ENCODE assay signal across 16 mouse cellular contexts in the genomic region with DNA sequence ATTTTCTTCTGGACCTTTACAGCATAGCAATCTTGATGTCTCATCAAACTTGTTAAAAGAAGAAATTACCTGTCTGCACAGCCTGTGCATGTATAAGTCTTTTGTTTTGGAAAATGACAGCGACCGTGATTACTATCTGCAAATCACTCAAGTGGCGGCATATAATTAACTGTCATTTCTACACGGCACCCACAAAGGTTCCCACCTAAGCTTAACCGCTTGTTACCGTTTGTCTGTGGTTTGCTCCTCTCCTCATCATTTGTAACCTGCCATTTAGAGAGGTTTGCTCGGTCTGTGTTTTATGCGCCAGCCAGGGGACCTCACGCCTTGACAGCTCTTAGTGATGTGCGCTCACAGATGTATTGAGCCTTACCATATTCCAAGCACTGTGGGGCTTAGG. TPM values are rescaled to one million over a fixed set of nuclear protein-coding genes. Genes with fewer than 3 reads are reported as not detected.
DNase-seq lines count a peak whose midpoint lies in the region; ATAC-seq and TF ChIP-seq lines count a peak whose summit lies in the region.
"Had no signal": no experiment of that assay in that cellular context is flagged by ENCODE, and none has a peak within 500 bp of the region (broad histone marks: within the 10 kb centered on the region; RNA-seq: fewer than 3 reads in every experiment).

No protein-coding gene starts in this region.

- WGBS in midbrain, embryonic 13.5 days, result 82% methylated on average over 10 of the region's 10 CpGs
- 91% methylated on average over 10 of the region's 10 CpGs for WGBS in midbrain, embryonic 11.5 days
- WGBS in forebrain, embryonic 12.5 days, result 76% methylated on average over 10 of the region's 10 CpGs

- ATAC-seq in midbrain, embryonic 13.5 days, result 0 out of 2 replicates have a peak, but pooled peaks have one; percentile 50
- no peak for ATAC-seq in midbrain, embryonic 11.5 days (ENCODE audit: low FRiP score)
- ATAC-seq in forebrain, embryonic 12.5 days (ENCODE audit: low FRiP score), result peak; percentile 82
- ATAC-seq: liver, postnatal 0 days had no signal

- no peak overlapping the region for H3K27ac ChIP-seq in midbrain, embryonic 13.5 days
- H3K27ac ChIP-seq in midbrain, embryonic 11.5 days (ENCODE audit: low read depth, low read length), result no peak overlapping the region
- no peak overlapping the region for H3K27ac ChIP-seq in forebrain, embryonic 12.5 days
- H3K27ac ChIP-seq in left cerebral cortex, adult 2 months, result no peak overlapping the region
- H3K27ac ChIP-seq: limb, embryonic 15.5 days; midbrain, embryonic 12.5 days had no signal

- H3K27me3 ChIP-seq in midbrain, embryonic 13.5 days, result no peaks in the 10 kb centered on the region
- no peaks in the 10 kb centered on the region for H3K27me3 ChIP-seq in midbrain, embryonic 11.5 days (ENCODE audit: control insufficient read depth, insufficient read depth, low read length)
- H3K27me3 ChIP-seq in forebrain, embryonic 12.5 days, result no peaks in the 10 kb centered on the region
- H3K27me3 ChIP-seq: limb, embryonic 15.5 days; midbrain, embryonic 12.5 days had no signal

- no peak overlapping the region for H3K4me2 ChIP-seq in midbrain, embryonic 13.5 days (replicated peaks)
- no peak overlapping the region for H3K4me2 ChIP-seq in midbrain, embryonic 11.5 days
- no peak overlapping the region for H3K4me2 ChIP-seq in forebrain, embryonic 12.5 days
- H3K4me2 ChIP-seq: heart, embryonic 11.5 days; limb, embryonic 15.5 days; midbrain, embryonic 12.5 days had no signal

- H3K36me3 ChIP-seq in midbrain, embryonic 13.5 days, result no peaks in the 10 kb centered on the region
- no peaks in the 10 kb centered on the region for H3K36me3 ChIP-seq in midbrain, embryonic 11.5 days (ENCODE audit: control insufficient read depth, insufficient read depth, low read length)
- no peaks in the 10 kb centered on the region for H3K36me3 ChIP-seq in forebrain, embryonic 12.5 days (replicated peaks)
- H3K36me3 ChIP-seq: limb, embryonic 15.5 days; midbrain, embryonic 12.5 days had no signal

- no peaks in the 10 kb centered on the region for H3K4me1 ChIP-seq in midbrain, embryonic 13.5 days (replicated peaks)
- no peaks in the 10 kb centered on the region for H3K4me1 ChIP-seq in midbrain, embryonic 11.5 days (ENCODE audit: control insufficient read depth, insufficient read depth, low read length)
- no peaks in the 10 kb centered on the region for H3K4me1 ChIP-seq in forebrain, embryonic 12.5 days
- H3K4me1 ChIP-seq: midbrain, embryonic 12.5 days had no signal

- H3K9me3 ChIP-seq in midbrain, embryonic 13.5 days, result no peaks in the 10 kb centered on the region
- H3K9me3 ChIP-seq in midbrain, embryonic 11.5 days (ENCODE audit: control insufficient read depth, low read length), result no peaks in the 10 kb centered on the region
- H3K9me3 ChIP-seq in forebrain, embryonic 12.5 days, result no peaks in the 10 kb centered on the region
- H3K9me3 ChIP-seq: limb, embryonic 15.5 days; midbrain, embryonic 12.5 days had no signal

- no peak overlapping the region for H3K4me3 ChIP-seq in midbrain, embryonic 13.5 days (replicated peaks)
- no peak overlapping the region for H3K4me3 ChIP-seq in midbrain, embryonic 11.5 days (ENCODE audit: low read depth, low read length)
- H3K4me3 ChIP-seq in forebrain, embryonic 12.5 days (replicated peaks), result no peak overlapping the region
- H3K4me3 ChIP-seq in left cerebral cortex, adult 2 months, result no peak overlapping the region
- H3K4me3 ChIP-seq: limb, embryonic 15.5 days; midbrain, embryonic 12.5 days had no signal

- intact Hi-C loops in left cerebral cortex, adult 2 months (cut with DNase I), result no loop called here

- no peak for DNase-seq in midbrain, embryonic 11.5 days (ENCODE audit: low spot score, missing footprints)
- DNase-seq in naive thymus-derived CD4-positive, alpha-beta T cell, adult 2 months (ENCODE audit: low read depth), result peak; percentile 51
- DNase-seq in cerebellum, adult 9-10 months, result no peak
- DNase-seq in left cerebral cortex, adult 2 months (ENCODE audit: extremely low spot score in 1 of 2, low spot score in 2 of 2), result no peak
- no peak for DNase-seq in gastrocnemius, postnatal 25 days
- DNase-seq: cerebellum, postnatal 14 days; gastrocnemius, postnatal 10 days; heart, postnatal 36 days; kidney, adult 2 months; kidney, postnatal 36 days; liver, postnatal 0 days had no signal

- no peak overlapping the region for H3K9ac ChIP-seq in midbrain, embryonic 13.5 days (replicated peaks)
- H3K9ac ChIP-seq in midbrain, embryonic 11.5 days (ENCODE audit: low read length), result no peak overlapping the region
- no peak overlapping the region for H3K9ac ChIP-seq in forebrain, embryonic 12.5 days
- H3K9ac ChIP-seq: limb, embryonic 15.5 days; liver, postnatal 0 days; midbrain, embryonic 12.5 days had no signal

- no peak for TF ChIP-seq CTCF in left cerebral cortex, adult 2 months (IDR thresholded peaks at IDR 0.05)

RNA-seq across cellular contexts. Expression of gene Slc9a9, which starts 48.9 kb away (rescaled TPM):
- polyA plus RNA-seq in midbrain, embryonic 13.5 days (2015; fragmentation: Nextera tagmentation; extraction: Ambion mirVana), result 5.6 and 6.1 TPM in 2 replicates
- polyA plus RNA-seq in midbrain, embryonic 11.5 days (2014; fragmentation: Nextera tagmentation; extraction: Ambion mirVana), result 3.3 TPM in 2 replicates
- polyA plus RNA-seq in forebrain, embryonic 12.5 days (2016; fragmentation: Nextera tagmentation; extraction: Ambion mirVana), result 2.5 and 2.8 TPM in 2 replicates
- 10 to 100 TPM; 23.1 to 23.7 TPM for total RNA-seq in left cerebral cortex, adult 2 months (2021)
- 1 to 10 TPM; 2.5 to 2.9 TPM for total RNA-seq in gastrocnemius, postnatal 25 days (2021)
